Mouse (Mus musculus) heart, postnatal 36 days (tissue): ENCODE results near the gene Ccser1. TPM values are rescaled to one million over a fixed set of nuclear protein-coding genes. Genes with fewer than 3 reads are reported as not detected.

ENCODE experiments used
- DNase-seq, 2 experiments: peaks; one replicate each; pipeline ENCODE4 v3.0.0; 2021 to 2022
- intact Hi-C: fragments of 180-260 bp; cut with DNase I; formaldehyde crosslinking; loops from one replicate; pipeline ENCODE4 v1.15.1; 2025
- total RNA-seq, 2 experiments: library from RNA; stranded (reverse); gene quantifications; 2 replicates each; pipeline ENCODE4 v1.2.3; 2021

Gene Ccser1
- total RNA-seq, 2 experiments from 2014 or later = 1.0 to 1.4 TPM

- intact Hi-C loops = loop anchor here (10.0 kb wide), 1 partner anchor 518 kb away; no protein-coding TSS in a partner anchor
- no peak for DNase-seq
Observed at GRCm38 (mm10) chr6:61387046-61387445, 206.9 kb downstream of the Ccser1 start.

- DNase-seq = no peak
Observed at GRCm38 (mm10) chr6:61427490-61427889, 247.4 kb downstream of the Ccser1 start.

GRCm38 (mm10) chr6:61430881-61431725 lies 251.0 kb downstream of the Ccser1 start:
- intact Hi-C loops = no loop called here
- DNase-seq = peak in 1 of 2 experiments; percentile 3

More at GRCm38 (mm10) chr6:61427490-61427889, 247.4 kb downstream of the Ccser1 start:
- intact Hi-C loops = no loop called here

- DNase-seq = no peak
- intact Hi-C loops = no loop called here
Observed at GRCm38 (mm10) chr6:61431726-61431984, 251.5 kb downstream of the Ccser1 start.

GRCm38 (mm10) chr6:61432167-61432566 lies 252.0 kb downstream of the Ccser1 start:
- no peak for DNase-seq
- intact Hi-C loops = no loop called here

- intact Hi-C loops = no loop called here
- DNase-seq = no peak
Observed at GRCm38 (mm10) chr6:61432703-61433102, 252.6 kb downstream of the Ccser1 start.

GRCm38 (mm10) chr6:61438165-61438564 lies 258.0 kb downstream of the Ccser1 start:
- intact Hi-C loops = no loop called here

GRCm38 (mm10) chr6:61471371-61472152 lies 291.4 kb downstream of the Ccser1 start:
- intact Hi-C loops = no loop called here
- DNase-seq = no peak

More at GRCm38 (mm10) chr6:61438165-61438564, 258.0 kb downstream of the Ccser1 start:
- no peak for DNase-seq

DNA sequence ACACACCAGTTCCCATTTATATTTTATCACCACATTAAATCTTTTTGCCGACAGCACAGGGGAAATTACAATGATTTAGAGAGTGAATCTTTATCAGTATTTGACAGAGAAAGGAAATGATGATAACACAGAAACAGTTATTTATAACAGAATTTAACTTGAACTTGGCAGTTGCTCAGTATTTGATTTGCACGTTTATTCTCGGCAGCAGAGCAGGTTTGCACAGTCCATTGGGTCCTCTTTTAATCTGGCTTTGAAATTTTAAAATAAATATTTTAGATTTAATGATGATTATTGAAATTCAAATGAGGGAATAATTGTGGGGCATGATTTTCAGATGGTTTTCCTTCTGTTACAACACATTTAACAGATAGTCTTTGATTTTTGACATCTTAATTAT lies 305.2 kb downstream of the Ccser1 start:
- intact Hi-C loops = no loop called here

GRCm38 (mm10) chr6:61491979-61492821 lies 312.1 kb downstream of the Ccser1 start:
- intact Hi-C loops = no loop called here
- no peak for DNase-seq

More for the DNA sequence above, 305.2 kb downstream of the Ccser1 start:
- DNase-seq = no peak

GRCm38 (mm10) chr6:61493386-61493785 lies 313.3 kb downstream of the Ccser1 start:
- intact Hi-C loops = no loop called here
- no peak for DNase-seq

DNA sequence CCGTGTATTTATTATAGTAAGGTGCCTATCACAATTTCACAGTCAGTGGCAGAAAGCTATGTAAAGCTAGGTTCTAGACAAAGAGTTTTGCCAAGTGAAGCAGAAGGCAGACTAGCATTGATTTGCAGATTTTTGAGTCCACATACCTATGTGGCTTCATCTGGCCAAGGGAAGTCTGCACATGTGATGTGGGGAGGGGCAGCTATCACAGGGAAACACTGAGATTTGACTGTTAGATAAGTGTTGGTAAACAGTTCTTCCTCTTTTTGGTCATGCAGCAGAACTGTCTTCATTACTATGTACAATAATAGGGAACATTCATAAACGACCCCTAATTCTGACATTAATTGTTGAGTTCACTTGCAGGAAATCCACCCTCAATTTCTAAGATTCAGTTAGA lies 335.2 kb downstream of the Ccser1 start:
- DNase-seq = no peak
- intact Hi-C loops = no loop called here

DNA sequence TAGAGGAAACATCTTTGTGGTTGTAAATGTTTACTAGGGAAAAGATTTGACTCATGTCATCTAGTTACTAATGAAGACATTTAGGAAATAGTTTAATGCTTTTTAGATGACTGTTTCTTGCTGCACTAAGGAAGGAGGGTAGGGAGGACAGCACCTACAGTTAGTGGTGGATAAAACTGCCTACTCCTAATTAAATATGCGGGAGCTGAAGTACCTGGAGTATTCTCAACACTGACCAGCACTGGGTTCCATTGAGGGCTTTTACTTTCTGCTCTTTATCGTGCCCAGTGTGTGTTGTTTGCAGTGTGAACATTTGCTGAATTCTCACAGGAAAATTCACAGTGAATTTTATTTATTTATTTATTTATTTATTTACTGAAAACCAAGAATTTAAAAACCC lies 341.5 kb downstream of the Ccser1 start:
- intact Hi-C loops = no loop called here
- DNase-seq = no peak

- DNase-seq = no peak
- intact Hi-C loops = no loop called here
Observed at GRCm38 (mm10) chr6:61522108-61522507, 342.0 kb downstream of the Ccser1 start.

GRCm38 (mm10) chr6:61523748-61524493 lies 343.8 kb downstream of the Ccser1 start:
- DNase-seq = no peak
- intact Hi-C loops = no loop called here

GRCm38 (mm10) chr6:61540732-61541131 lies 360.6 kb downstream of the Ccser1 start:
- no peak for DNase-seq
- intact Hi-C loops = no loop called here

- DNase-seq = no peak
Observed at GRCm38 (mm10) chr6:61543459-61544044, 363.4 kb downstream of the Ccser1 start.

GRCm38 (mm10) chr6:61567551-61567950 lies 387.4 kb downstream of the Ccser1 start:
- no peak for DNase-seq
- intact Hi-C loops = no loop called here

More at GRCm38 (mm10) chr6:61543459-61544044, 363.4 kb downstream of the Ccser1 start:
- intact Hi-C loops = no loop called here

GRCm38 (mm10) chr6:61567967-61568366 lies 387.8 kb downstream of the Ccser1 start:
- DNase-seq = no peak
- intact Hi-C loops = no loop called here

DNA sequence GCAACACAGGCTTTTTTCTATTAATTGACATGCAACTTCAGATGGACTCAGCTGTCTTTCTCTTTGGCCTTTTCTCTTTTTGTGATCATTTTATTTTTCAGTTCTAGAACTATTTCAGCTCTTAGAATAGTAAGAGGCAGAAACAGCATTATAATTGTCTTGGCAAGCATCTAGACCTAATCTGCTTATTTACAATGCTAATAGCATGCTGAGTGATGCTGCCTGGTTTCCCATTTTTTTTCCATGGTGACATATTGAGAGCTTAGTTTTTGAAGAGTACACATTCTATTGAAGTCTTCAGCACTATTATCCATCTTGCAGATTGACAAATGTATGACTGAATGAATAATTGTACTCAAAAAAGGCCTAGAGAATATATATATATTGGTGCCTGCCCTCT lies 401.6 kb downstream of the Ccser1 start:
- DNase-seq = no peak
- intact Hi-C loops = no loop called here
